Mouse (Mus musculus): ENCODE measurements around the gene Zfp652. TPM values are rescaled to one million over a fixed set of nuclear protein-coding genes. Genes with fewer than 3 reads are reported as not detected.
"Not testable (repeated sequence)": the region's sequence is repeated elsewhere in the genome, so short reads cannot be mapped to it uniquely, and the experiment has no call there.

The Zfp652 gene
- 10 to 100 TPM; 50.8 to 53.1 TPM for total RNA-seq (2021)

DNA sequence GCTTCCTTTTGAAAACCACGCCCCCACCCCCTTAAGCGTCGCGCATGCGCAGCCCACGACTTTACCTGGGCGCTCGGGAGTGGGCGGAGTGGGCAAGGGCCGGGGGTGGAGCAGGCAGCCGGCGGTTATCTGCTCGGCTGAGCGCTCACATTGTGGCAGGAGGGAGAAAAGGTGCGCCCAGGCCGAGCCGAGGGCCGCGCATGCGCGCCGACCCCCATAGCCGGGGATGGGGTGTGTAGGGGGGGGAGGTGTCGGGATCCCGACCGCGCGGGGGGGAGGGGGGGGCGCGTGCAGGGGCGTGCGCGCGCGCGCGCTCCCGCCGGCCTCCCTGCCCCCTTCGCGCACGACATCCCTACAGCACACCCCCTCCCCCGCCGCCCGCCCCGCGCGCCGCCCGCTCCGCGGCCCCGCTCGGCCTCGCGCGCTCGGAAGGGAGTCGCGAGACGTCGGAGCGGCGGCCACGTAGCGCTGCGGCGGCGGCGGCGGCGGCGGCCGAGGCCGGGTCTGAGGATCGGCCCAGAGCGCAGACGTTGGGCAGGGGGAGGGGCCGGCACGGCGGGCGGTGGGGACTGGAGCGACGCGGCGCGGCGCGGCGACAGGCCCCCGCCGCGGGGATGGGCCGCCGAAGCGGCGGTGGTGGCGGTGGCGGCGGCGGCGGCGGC is at the start of gene Zfp652:
TSS of gene Zfp652 (plus strand) at position 111 of the 662 bp plus-strand sequence.
- DNase-seq = peak; percentile 92
- intact Hi-C loops (cut with DNase I) = no loop called here

GRCm38 (mm10) chr11:95666529-95667149 is 45.8 kb upstream of the Zfp652 start, which contains the start of gene Phb:
Gene Phb, plus strand, starts transcription at chr11:95666957.
- DNase-seq = peak; percentile 93
- intact Hi-C loops (cut with DNase I) = no loop called here

GRCm38 (mm10) chr11:95667177-95667576 is 45.3 kb upstream of the Zfp652 start:
- intact Hi-C loops (cut with DNase I) = no loop called here

GRCm38 (mm10) chr11:95668086-95668485 is 44.4 kb upstream of the Zfp652 start:
- intact Hi-C loops (cut with DNase I); DNase-seq: not testable (repeated sequence)

More at GRCm38 (mm10) chr11:95667177-95667576, 45.3 kb upstream of the Zfp652 start:
- no peak for DNase-seq

- intact Hi-C loops (cut with DNase I) = no loop called here
- no peak for DNase-seq
Observed at GRCm38 (mm10) chr11:95675498-95675897, 37.0 kb upstream of the Zfp652 start.

GRCm38 (mm10) chr11:95676307-95676706 is 36.2 kb upstream of the Zfp652 start:
- DNase-seq = peak; percentile 76
- intact Hi-C loops (cut with DNase I) = no loop called here

GRCm38 (mm10) chr11:95677925-95678701 is 34.4 kb upstream of the Zfp652 start:
- DNase-seq = no peak
- intact Hi-C loops (cut with DNase I) = no loop called here

GRCm38 (mm10) chr11:95681995-95682601 is 30.4 kb upstream of the Zfp652 start:
- intact Hi-C loops (cut with DNase I) = no loop called here
- no peak for DNase-seq

GRCm38 (mm10) chr11:95682946-95683345 is 29.5 kb upstream of the Zfp652 start:
- intact Hi-C loops (cut with DNase I) = no loop called here

DNA sequence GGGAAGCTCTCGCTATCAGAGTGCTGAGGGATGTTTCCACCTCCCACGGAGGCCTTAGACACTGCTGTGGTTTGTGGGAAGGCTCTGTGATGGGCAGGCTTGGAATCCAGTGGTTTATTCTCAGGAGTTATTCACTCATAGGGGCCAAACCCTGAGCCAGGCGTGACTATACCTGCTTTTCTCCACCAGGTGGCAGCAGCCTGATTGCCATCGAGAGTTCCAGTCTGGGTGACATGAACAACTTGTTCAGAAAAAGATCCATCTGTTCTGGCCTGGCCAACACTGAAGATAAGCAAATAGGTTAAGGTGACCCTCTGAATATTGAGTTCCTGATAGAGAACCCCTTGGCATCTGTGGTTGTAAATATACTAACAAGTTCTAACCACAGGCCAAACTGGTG is 26.4 kb upstream of the Zfp652 start:
- DNase-seq = peak; percentile 61
- intact Hi-C loops (cut with DNase I) = loop anchor here (5.0 kb wide), 1 partner anchor 66 kb away; no protein-coding TSS in a partner anchor

More at GRCm38 (mm10) chr11:95682946-95683345, 29.5 kb upstream of the Zfp652 start:
- DNase-seq = no peak

DNA sequence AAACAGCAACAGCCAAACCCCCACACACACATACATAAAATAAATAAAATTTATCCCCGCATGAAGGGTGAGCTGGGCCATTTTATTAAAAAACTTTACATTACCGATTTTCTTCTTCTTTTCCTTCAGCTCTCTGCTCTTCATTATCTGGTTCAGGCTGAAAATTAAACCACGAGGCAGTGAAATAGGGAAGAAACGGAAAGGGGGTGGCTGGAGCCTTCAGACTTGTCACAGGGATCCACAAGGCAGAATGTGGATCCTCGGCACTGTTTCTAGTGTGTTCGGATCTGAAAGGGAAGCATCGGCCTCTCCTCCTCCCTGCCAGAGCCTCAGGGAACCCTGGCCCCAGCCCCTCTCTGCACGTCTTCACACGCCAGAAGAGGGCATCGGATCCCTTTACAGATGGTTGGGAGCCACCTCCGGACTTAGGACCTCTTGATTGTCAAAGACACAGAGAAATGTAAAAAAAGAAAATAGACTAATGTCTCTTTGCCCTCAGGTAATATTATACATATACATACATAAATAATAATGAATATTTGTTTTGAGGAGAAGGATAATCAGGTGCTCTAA is 25.3 kb upstream of the Zfp652 start:
- intact Hi-C loops (cut with DNase I) = loop anchor here (5.0 kb wide), 1 partner anchor 65 kb away; no protein-coding TSS in a partner anchor
- no peak for DNase-seq

GRCm38 (mm10) chr11:95688515-95688914 is 24.0 kb upstream of the Zfp652 start:
- intact Hi-C loops (cut with DNase I) = loop anchor here (5.0 kb wide), 1 partner anchor 64 kb away; no protein-coding TSS in a partner anchor
- no peak for DNase-seq

GRCm38 (mm10) chr11:95688981-95689380 is 23.5 kb upstream of the Zfp652 start:
- DNase-seq = no peak
- intact Hi-C loops (cut with DNase I) = loop anchor here (5.0 kb wide), 1 partner anchor 63 kb away; no protein-coding TSS in a partner anchor

GRCm38 (mm10) chr11:95689544-95689943 is 22.9 kb upstream of the Zfp652 start:
- no peak for DNase-seq
- intact Hi-C loops (cut with DNase I) = loop anchor here (5.0 kb wide), 1 partner anchor 63 kb away; no protein-coding TSS in a partner anchor

- intact Hi-C loops (cut with DNase I) = no loop called here
- DNase-seq = peak; percentile 25
Observed at GRCm38 (mm10) chr11:95698541-95698940, 13.9 kb upstream of the Zfp652 start.

- intact Hi-C loops (cut with DNase I) = no loop called here
- DNase-seq = no peak
Observed at GRCm38 (mm10) chr11:95700778-95701739, 11.4 kb upstream of the Zfp652 start.

DNA sequence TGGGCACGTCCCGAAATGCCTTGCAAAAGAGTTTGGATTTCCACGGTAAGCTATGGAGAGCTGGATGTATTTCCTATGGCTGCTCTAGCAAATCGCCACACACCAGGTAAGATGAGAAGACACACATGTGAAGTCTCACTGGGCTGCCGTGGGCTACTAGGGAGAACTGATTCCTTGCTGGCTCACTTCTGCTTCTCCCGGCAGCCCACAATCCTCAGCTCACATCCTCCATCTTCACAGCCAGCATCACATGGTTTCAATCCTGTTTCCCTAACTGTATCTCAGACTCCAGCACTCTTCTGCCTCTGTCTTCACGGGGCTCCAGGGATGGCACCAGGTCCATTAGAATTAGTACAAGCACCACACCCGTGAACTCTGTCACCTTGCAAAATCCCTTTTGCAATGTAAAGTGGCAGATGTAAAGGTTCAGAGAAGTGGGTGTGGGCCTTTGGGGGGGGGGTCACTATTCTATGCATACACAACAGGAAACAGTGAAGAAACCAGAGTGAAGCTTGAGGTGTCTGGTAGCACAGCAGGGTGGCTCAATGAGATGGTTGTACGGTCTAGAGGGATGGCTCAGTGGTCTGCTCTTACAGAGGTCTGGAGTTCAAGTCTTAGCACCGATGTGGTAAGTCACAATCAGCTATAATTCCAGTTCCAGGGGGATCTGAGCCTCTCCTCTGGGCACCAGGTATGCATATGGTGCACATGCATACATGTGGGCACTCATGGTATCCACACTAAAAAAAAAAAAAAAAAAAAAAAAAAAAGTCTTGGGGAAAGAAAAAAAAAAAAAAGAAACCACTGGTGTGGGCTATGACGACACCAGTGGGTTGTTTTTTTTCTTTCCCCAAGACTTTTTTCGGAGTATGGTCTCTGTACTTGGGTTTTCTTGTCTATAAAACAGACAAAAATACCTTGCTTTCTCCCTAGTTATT is 8.2 kb upstream of the Zfp652 start:
- intact Hi-C loops (cut with DNase I) = no loop called here
- no peak for DNase-seq

- DNase-seq = no peak
- intact Hi-C loops (cut with DNase I) = no loop called here
Observed at GRCm38 (mm10) chr11:95704970-95705330, 7.5 kb upstream of the Zfp652 start.
